Mouse (Mus musculus) gastrocnemius, postnatal 25 days (tissue): Measurements from ENCODE around the gene 2900026A02Rik. TPM values are rescaled to one million over a fixed set of nuclear protein-coding genes. Genes with fewer than 3 reads are reported as not detected.
"Not testable (repeated sequence)": the region's sequence is repeated elsewhere in the genome, so short reads cannot be mapped to it uniquely, and the experiment has no call there.

Experiments
- DNase-seq: peaks from one replicate; pipeline ENCODE4 v3.0.0; 2022
- total RNA-seq, 2 experiments: library from RNA; stranded (reverse); gene quantifications; 1 replicate in 1 of 2; 2 replicates in 1 of 2; pipeline ENCODE4 v1.2.3; 2021

The 2900026A02Rik gene
- total RNA-seq, 2 experiments from 2014 or later: 25.7 to 28.0 TPM

- DNase-seq: peak; percentile 53
Observed at GRCm38 (mm10) chr5:113122326-113123054, 98.5 kb downstream of the 2900026A02Rik start.

GRCm38 (mm10) chr5:113121591-113121875 lies 99.5 kb downstream of the 2900026A02Rik start:
- no peak for DNase-seq

GRCm38 (mm10) chr5:113120741-113121590 lies 100.1 kb downstream of the 2900026A02Rik start:
- DNase-seq: no peak

- DNase-seq: no peak
Observed at GRCm38 (mm10) chr5:113119861-113120465, 101.1 kb downstream of the 2900026A02Rik start.

- no peak for DNase-seq
Observed at GRCm38 (mm10) chr5:113119291-113119690, 101.7 kb downstream of the 2900026A02Rik start.

- DNase-seq: no peak
Observed at GRCm38 (mm10) chr5:113118695-113119094, 102.3 kb downstream of the 2900026A02Rik start.

GRCm38 (mm10) chr5:113117361-113117760 lies 103.7 kb downstream of the 2900026A02Rik start:
- no peak for DNase-seq

GRCm38 (mm10) chr5:113115896-113116295 lies 105.1 kb downstream of the 2900026A02Rik start:
- no peak for DNase-seq

- peak; percentile 72 for DNase-seq
Observed at GRCm38 (mm10) chr5:113114264-113115225, 106.5 kb downstream of the 2900026A02Rik start.

- no peak for DNase-seq
Observed at GRCm38 (mm10) chr5:113113120-113113519, 107.9 kb downstream of the 2900026A02Rik start.

- no peak for DNase-seq
Observed at GRCm38 (mm10) chr5:113111336-113111735, 109.7 kb downstream of the 2900026A02Rik start.

GRCm38 (mm10) chr5:113110929-113111328 lies 110.1 kb downstream of the 2900026A02Rik start:
- DNase-seq: no peak

GRCm38 (mm10) chr5:113109651-113110050 lies 111.4 kb downstream of the 2900026A02Rik start:
- DNase-seq: not testable (repeated sequence)

GRCm38 (mm10) chr5:113108165-113108764 lies 112.8 kb downstream of the 2900026A02Rik start:
- DNase-seq: no peak

- no peak for DNase-seq
Observed at GRCm38 (mm10) chr5:113107709-113108108, 113.3 kb downstream of the 2900026A02Rik start.

- peak; percentile 47 for DNase-seq
Observed at GRCm38 (mm10) chr5:113106594-113106993, 114.4 kb downstream of the 2900026A02Rik start.

- no peak for DNase-seq
Observed at GRCm38 (mm10) chr5:113105481-113105880, 115.6 kb downstream of the 2900026A02Rik start.

GRCm38 (mm10) chr5:113105035-113105434 lies 116.0 kb downstream of the 2900026A02Rik start:
- DNase-seq: no peak

- DNase-seq: no peak
Observed at GRCm38 (mm10) chr5:113102455-113102854, 118.6 kb downstream of the 2900026A02Rik start.

- no peak for DNase-seq
Observed at GRCm38 (mm10) chr5:113101457-113101856, 119.6 kb downstream of the 2900026A02Rik start.

GRCm38 (mm10) chr5:113100422-113100821 lies 120.6 kb downstream of the 2900026A02Rik start:
- DNase-seq: no peak
